Mouse (Mus musculus): ENCODE data around the gene Sec11a.

DNA sequence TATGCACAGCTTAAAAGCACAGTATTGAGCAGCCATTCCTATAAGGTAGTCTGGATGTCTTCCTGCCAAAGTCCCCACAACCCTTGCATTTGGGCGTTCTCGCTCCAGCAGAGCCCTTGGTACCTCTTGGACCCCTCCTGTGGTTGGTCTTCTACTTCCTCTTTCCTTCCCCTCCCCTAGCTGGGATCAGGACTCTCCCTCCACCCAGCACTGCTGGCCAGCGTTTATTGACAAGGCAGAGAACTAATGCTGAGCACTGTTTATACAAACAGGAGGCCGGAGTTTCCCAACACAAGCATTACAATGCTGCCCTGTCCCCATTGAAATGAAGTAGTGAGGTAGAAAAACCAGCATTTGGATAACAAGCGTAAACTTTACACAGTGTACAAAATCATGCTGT, 74.5 kb downstream of the Sec11a start:
- TF ChIP-seq FOSL1 (IDR thresholded peaks at IDR 0.05; ENCODE audit: insufficient read depth, low read length, poor library complexity, severe bottlenecking) (no peak), CTCF (IDR thresholded peaks at IDR 0.05; ENCODE audit: control insufficient read depth, insufficient read depth, insufficient read length) (no peak), MAX (IDR thresholded peaks at IDR 0.05) (no peak), USF1 (IDR thresholded peaks at IDR 0.05; ENCODE audit: low read depth) (no peak), MYOD1 (IDR thresholded peaks at IDR 0.05; ENCODE audit: control insufficient read depth, insufficient read length, low read depth) (no peak), CEBPB (IDR thresholded peaks at IDR 0.05; ENCODE audit: low read depth) (no peak)

Measured in C2C12 (cell line).